Mouse (Mus musculus) MEL (cell line): Measurements from ENCODE around the gene Rab34.

Experiments used
- CTCF ChIP-seq, 3 experiments: IDR thresholded peaks in 2 of 3; conservative IDR thresholded peaks in 1 of 3; 2 replicates each; pipeline ENCODE4 v1.5.1; 2011 to 2012; ENCODE audit warnings: low read length in 3 of 3, low read depth in 2 of 3, mild to moderate bottlenecking in 2 of 3, improper control_type of control experiment in 1 of 3, inconsistent platforms in 1 of 3, mixed read lengths in 1 of 3, moderate library complexity in 1 of 3; ENCODE audit not compliant: control insufficient read depth in 1 of 3, insufficient read depth in 1 of 3, poor library complexity in 1 of 3, severe bottlenecking in 1 of 3
- EP300 ChIP-seq, 2 experiments: IDR thresholded peaks; 2 replicates each; pipeline ENCODE4 v1.6.1; 2011; ENCODE audit warnings: improper control_type of control experiment in 2 of 2, low read length in 2 of 2, low read depth in 1 of 2, mild to moderate bottlenecking in 1 of 2
- MEF2A ChIP-seq: IDR thresholded peaks from 2 replicates; pipeline ENCODE4 v1.6.1; 2014; ENCODE audit warnings: low read depth, mild to moderate bottlenecking, inconsistent platforms, low read length, improper control_type of control experiment; ENCODE audit not compliant: poor library complexity, insufficient replicate concordance, severe bottlenecking; ENCODE audit errors: extremely low read depth
- POLR2A ChIP-seq, 2 experiments: IDR thresholded peaks; 2 replicates each; pipeline ENCODE4 v1.6.1; 2011 to 2012; ENCODE audit warnings: low read length in 2 of 2, mild to moderate bottlenecking in 2 of 2, control low read depth in 1 of 2, improper control_type of control experiment in 1 of 2, low read depth in 1 of 2, moderate library complexity in 1 of 2; ENCODE audit not compliant: control insufficient read depth in 1 of 2, insufficient read depth in 1 of 2, poor library complexity in 1 of 2
- POLR2AphosphoS2 ChIP-seq: IDR thresholded peaks from 2 replicates; pipeline ENCODE4 v1.6.1; 2011; ENCODE audit warnings: low read length, improper control_type of control experiment
- TAL1 ChIP-seq: IDR thresholded peaks from 2 replicates; pipeline ENCODE4 v1.6.1; 2012; ENCODE audit warnings: mild to moderate bottlenecking, inconsistent platforms, low read length, moderate library complexity, mixed read lengths
- TBP ChIP-seq: IDR thresholded peaks from 2 replicates; pipeline ENCODE4 v1.8.0; 2011; ENCODE audit warnings: low read depth, low read length, improper control_type of control experiment
- UBTF ChIP-seq: IDR thresholded peaks from 2 replicates; pipeline ENCODE4 v1.6.1; 2012; ENCODE audit warnings: low read depth, mild to moderate bottlenecking, inconsistent platforms, low read length, improper control_type of control experiment, moderate library complexity, borderline replicate concordance; ENCODE audit not compliant: insufficient read depth
- USF1 ChIP-seq: IDR thresholded peaks from 2 replicates; pipeline ENCODE4 v1.6.1; 2014; ENCODE audit warnings: low read depth, mild to moderate bottlenecking, inconsistent platforms, low read length, improper control_type of control experiment, moderate library complexity
- ZNF384 ChIP-seq: IDR thresholded peaks from 2 replicates; pipeline ENCODE4 v1.6.1; 2012; ENCODE audit warnings: low read depth, mild to moderate bottlenecking, inconsistent platforms, low read length, improper control_type of control experiment

DNA sequence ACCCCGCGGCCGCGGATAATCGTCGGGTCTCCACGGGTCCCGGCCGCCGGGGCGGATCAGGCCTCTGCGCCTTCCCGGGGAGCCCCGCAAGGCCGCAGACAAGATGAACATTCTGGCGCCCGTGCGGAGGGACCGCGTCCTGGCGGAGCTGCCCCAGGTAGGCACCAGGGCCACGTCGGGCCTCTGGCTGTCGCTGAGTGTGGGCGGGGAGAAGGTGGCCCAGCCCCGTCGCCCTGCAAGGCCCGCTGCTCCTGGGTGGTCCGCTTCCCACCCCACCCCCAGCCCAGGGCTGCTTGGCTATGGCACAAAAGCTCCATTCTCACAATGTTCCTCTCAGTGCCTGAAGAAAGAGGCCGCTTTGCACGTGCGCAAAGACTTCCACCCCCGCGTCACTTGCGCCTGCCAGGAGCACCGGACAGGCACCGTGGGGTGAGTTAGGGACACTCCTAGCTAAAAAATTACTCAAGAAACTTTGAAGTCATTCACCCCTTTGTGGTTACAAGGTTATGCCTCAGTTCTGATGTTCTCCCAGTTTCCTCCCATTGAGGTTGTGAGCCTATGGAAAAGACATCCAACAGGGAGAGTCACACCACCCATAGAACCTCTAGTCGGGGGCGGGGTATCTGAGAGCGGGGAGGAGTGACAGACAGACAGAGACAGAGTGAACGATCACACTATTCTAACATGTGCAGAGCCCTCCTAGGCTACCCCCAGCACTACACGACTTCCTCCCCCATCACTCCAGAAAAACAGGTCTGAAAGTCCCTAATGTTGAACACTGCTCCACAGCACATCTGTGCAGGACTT is 1.2 kb downstream of the Rab34 start:
- TF ChIP-seq CTCF (IDR thresholded peaks at IDR 0.05 in 2 of 3, conservative IDR thresholded peaks at IDR 0.05 in 1 of 3; ENCODE audit: control insufficient read depth in 1 of 3, insufficient read depth in 1 of 3, low read depth in 2 of 3, low read length in 3 of 3, poor library complexity in 1 of 3, severe bottlenecking in 1 of 3) (no peak), MEF2A (no peak), ZNF384 (no peak), USF1 (0 out of 2 replicates have a peak, but pooled peaks have one; percentile 23), POLR2A (IDR thresholded peaks at IDR 0.05; ENCODE audit: control insufficient read depth in 1 of 2, insufficient read depth in 1 of 2, low read depth in 1 of 2, low read length in 2 of 2, poor library complexity in 1 of 2) (peak in 1 of 2 experiments; percentile 38; a peak in 1 of 4 replicates), EP300 (IDR thresholded peaks at IDR 0.05; ENCODE audit: low read depth in 1 of 2, low read length in 2 of 2) (no peak), TAL1 (no peak), UBTF (no peak), TBP (no peak), POLR2AphosphoS2 (no peak)
